In the genomic region with DNA sequence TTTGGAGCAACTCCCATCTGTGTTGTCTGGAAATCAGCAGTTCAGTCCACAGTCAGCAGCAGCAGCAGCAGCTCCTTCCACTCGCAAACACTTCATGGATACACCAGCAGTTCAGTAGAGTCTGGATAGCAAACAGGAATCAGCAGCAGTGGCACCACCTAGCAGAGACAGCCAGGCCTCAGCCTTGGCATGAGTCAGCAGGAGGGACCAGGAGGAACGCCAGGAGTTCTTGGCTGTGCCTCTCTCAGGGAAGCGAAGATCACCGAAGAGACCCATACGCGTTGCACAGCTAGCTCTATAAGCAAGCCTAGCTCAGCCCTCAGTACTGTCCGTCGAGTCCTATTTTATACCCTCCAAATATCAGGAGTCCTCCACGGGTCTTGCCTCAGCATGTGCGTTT, we compare ENCODE assay signal across 17 mouse cellular contexts. TPM values are rescaled to one million over a fixed set of nuclear protein-coding genes. Genes with fewer than 3 reads are reported as not detected.
DNase-seq lines count a peak whose midpoint lies in the region; ATAC-seq and TF ChIP-seq lines count a peak whose summit lies in the region.
"Had no signal": no experiment of that assay in that cellular context is flagged by ENCODE, and none has a peak within 500 bp of the region (broad histone marks: within the 10 kb centered on the region; RNA-seq: fewer than 3 reads in every experiment).

No protein-coding gene starts in this region.

- no peaks in the 10 kb centered on the region for H3K9me3 ChIP-seq in heart, embryonic 10.5 days
- no peaks in the 10 kb centered on the region for H3K9me3 ChIP-seq in liver, postnatal 0 days (ENCODE audit: low read length)
- no peaks in the 10 kb centered on the region for H3K9me3 ChIP-seq in hindbrain, embryonic 16.5 days (ENCODE audit: control insufficient read depth, low read length)
- H3K9me3 ChIP-seq: forebrain, embryonic 15.5 days; hindbrain, embryonic 13.5 days; liver, embryonic 13.5 days; neural tube, embryonic 12.5 days had no signal

- H3K4me1 ChIP-seq in heart, embryonic 10.5 days = no peaks in the 10 kb centered on the region
- no peaks in the 10 kb centered on the region for H3K4me1 ChIP-seq in liver, postnatal 0 days (ENCODE audit: insufficient read depth)
- H3K4me1 ChIP-seq in hindbrain, embryonic 16.5 days (ENCODE audit: control insufficient read depth, insufficient read depth, low read depth, low read length) = no peaks in the 10 kb centered on the region
- H3K4me1 ChIP-seq: forebrain, embryonic 15.5 days; hindbrain, embryonic 13.5 days; liver, embryonic 13.5 days; neural tube, embryonic 12.5 days had no signal

- no peak for TF ChIP-seq EP300 in liver, postnatal 0 days (IDR thresholded peaks at IDR 0.05; ENCODE audit: low read depth)

- no peak overlapping the region for H3K9ac ChIP-seq in liver, postnatal 0 days (replicated peaks)
- H3K9ac ChIP-seq in hindbrain, embryonic 16.5 days (ENCODE audit: low read depth, low read length) = no peak overlapping the region
- H3K9ac ChIP-seq: forebrain, embryonic 15.5 days; hindbrain, embryonic 13.5 days; liver, embryonic 13.5 days; neural tube, embryonic 12.5 days had no signal

- WGBS in heart, embryonic 10.5 days = 86% methylated on average over 10 of the region's 10 CpGs
- WGBS in liver, postnatal 0 days (ENCODE audit: insufficient replicate concordance) = 83% methylated on average over 10 of the region's 10 CpGs
- 95% methylated on average over 10 of the region's 10 CpGs for WGBS in hindbrain, embryonic 16.5 days

- DNase-seq in adrenal gland, postnatal 10 days = peak; percentile 48
- DNase-seq in adrenal gland, adult 18-20 months (ENCODE audit: low spot score in 2 of 2) = no peak
- DNase-seq in heart, adult 9 months (ENCODE audit: low spot score in 2 of 2) = peak; percentile 7 to 8
- no peak for DNase-seq in heart, embryonic 10.5 days (ENCODE audit: low spot score)
- DNase-seq in adrenal gland, postnatal 36 days = peak; percentile 29 to 41
- DNase-seq in heart, postnatal 10 days = peak; percentile 19 to 27
- no peak for DNase-seq in liver, postnatal 0 days
- DNase-seq: cerebellum, adult 9-11 months; liver, embryonic 13.5 days; spleen, adult 18-20 months; thymus, postnatal 14 days had no signal

- no peak overlapping the region for H3K4me2 ChIP-seq in liver, postnatal 0 days (ENCODE audit: low read depth, low read length)
- no peak overlapping the region for H3K4me2 ChIP-seq in hindbrain, embryonic 16.5 days (ENCODE audit: low read length)
- H3K4me2 ChIP-seq: forebrain, embryonic 15.5 days; hindbrain, embryonic 13.5 days; liver, embryonic 13.5 days; neural tube, embryonic 12.5 days had no signal

- no peak overlapping the region for H3K4me3 ChIP-seq in heart, embryonic 10.5 days
- H3K4me3 ChIP-seq in liver, postnatal 0 days (ENCODE audit: low read depth, low read length) = no peak overlapping the region
- no peak overlapping the region for H3K4me3 ChIP-seq in hindbrain, embryonic 16.5 days (ENCODE audit: low read length)
- H3K4me3 ChIP-seq: forebrain, embryonic 15.5 days; hindbrain, embryonic 13.5 days; liver, embryonic 13.5 days; neural tube, embryonic 12.5 days had no signal

- no peaks in the 10 kb centered on the region for H3K27me3 ChIP-seq in heart, embryonic 10.5 days (ENCODE audit: insufficient read depth, poor library complexity, severe bottlenecking)
- H3K27me3 ChIP-seq in liver, postnatal 0 days (ENCODE audit: insufficient read depth, low read length) = no peaks in the 10 kb centered on the region
- no peaks in the 10 kb centered on the region for H3K27me3 ChIP-seq in hindbrain, embryonic 16.5 days (replicated peaks; ENCODE audit: control insufficient read depth, insufficient read depth, low read length)
- H3K27me3 ChIP-seq: forebrain, embryonic 15.5 days; hindbrain, embryonic 13.5 days; liver, embryonic 13.5 days; neural tube, embryonic 12.5 days had no signal

- no peak for ATAC-seq in liver, postnatal 0 days
- no peak for ATAC-seq in hindbrain, embryonic 16.5 days
- ATAC-seq: forebrain, embryonic 15.5 days; intestine, embryonic 16.5 days; lung, postnatal 0 days had no signal

- intact Hi-C loops in heart, postnatal 10 days (cut with DNase I) = no loop called here

- H3K36me3 ChIP-seq in heart, embryonic 10.5 days = no peaks in the 10 kb centered on the region
- no peaks in the 10 kb centered on the region for H3K36me3 ChIP-seq in liver, postnatal 0 days (replicated peaks; ENCODE audit: insufficient read depth, low read length)
- H3K36me3 ChIP-seq in hindbrain, embryonic 16.5 days (ENCODE audit: control insufficient read depth, insufficient read depth, low read length) = no peaks in the 10 kb centered on the region
- H3K36me3 ChIP-seq: forebrain, embryonic 15.5 days; hindbrain, embryonic 13.5 days; liver, embryonic 13.5 days; neural tube, embryonic 12.5 days had no signal

- no peak for TF ChIP-seq CTCF in liver, postnatal 0 days (IDR thresholded peaks at IDR 0.05; ENCODE audit: low read depth)

- no peak overlapping the region for H3K27ac ChIP-seq in heart, embryonic 10.5 days
- H3K27ac ChIP-seq in liver, postnatal 0 days (ENCODE audit: low read depth) = no peak overlapping the region
- H3K27ac ChIP-seq in hindbrain, embryonic 16.5 days (ENCODE audit: low read depth, low read length) = no peak overlapping the region
- H3K27ac ChIP-seq: forebrain, embryonic 15.5 days; hindbrain, embryonic 13.5 days; liver, embryonic 13.5 days; neural tube, embryonic 12.5 days had no signal

RNA-seq across cellular contexts. Expression of a gene that starts 6.3 kb away (rescaled TPM):
- total RNA-seq in adrenal gland, postnatal 10 days (2021) = under 1 TPM; 0.15 to 0.76 TPM
- under 1 TPM; 0.19 to 0.27 TPM for total RNA-seq in adrenal gland, adult 18-20 months (2021)
- 0.31 and 0.35 TPM in 2 replicates for polyA plus RNA-seq in heart, embryonic 10.5 days (2016; fragmentation: Nextera tagmentation; extraction: Ambion mirVana)
- under 1 TPM; 0.20 to 0.30 TPM for total RNA-seq in adrenal gland, postnatal 36 days (2021)
- total RNA-seq in heart, postnatal 10 days (2021) = under 1 TPM in 1 of 2 experiments, not detected in 1; 0.22 TPM
- polyA plus RNA-seq in liver, postnatal 0 days (2015; fragmentation: Nextera tagmentation; extraction: Ambion mirVana) = 0.07 TPM in 1 of 2 replicates, not detected in the other
- polyA plus RNA-seq in hindbrain, embryonic 16.5 days (2015; fragmentation: Nextera tagmentation; extraction: Ambion mirVana) = 0.77 and 1.1 TPM in 2 replicates

RNA-seq across cellular contexts. Expression of a gene that starts 24.3 kb away (rescaled TPM):
- 1 to 10 TPM; 2.5 to 3.9 TPM for total RNA-seq in adrenal gland, postnatal 10 days (2021)
- 1 to 10 TPM in 1 of 2 experiments, under 1 TPM in 1; 0.86 to 1.1 TPM for total RNA-seq in adrenal gland, adult 18-20 months (2021)
- 1.2 and 1.8 TPM in 2 replicates for polyA plus RNA-seq in heart, embryonic 10.5 days (2016; fragmentation: Nextera tagmentation; extraction: Ambion mirVana)
- total RNA-seq in adrenal gland, postnatal 36 days (2021) = 1 to 10 TPM in 1 of 2 experiments, under 1 TPM in 1; 0.73 to 1.8 TPM
- 1 to 10 TPM; 2.8 to 3.0 TPM for total RNA-seq in heart, postnatal 10 days (2021)
- 0.60 and 0.72 TPM in 2 replicates for polyA plus RNA-seq in liver, postnatal 0 days (2015; fragmentation: Nextera tagmentation; extraction: Ambion mirVana)
- polyA plus RNA-seq in hindbrain, embryonic 16.5 days (2015; fragmentation: Nextera tagmentation; extraction: Ambion mirVana) = 14.2 and 15.5 TPM in 2 replicates

RNA-seq across cellular contexts. Expression of a gene that starts 24.6 kb away (rescaled TPM):
- 10 to 100 TPM in 1 of 2 experiments, 1 to 10 TPM in 1; 8.6 to 17.3 TPM for total RNA-seq in adrenal gland, postnatal 10 days (2021)
- total RNA-seq in adrenal gland, adult 18-20 months (2021) = 1 to 10 TPM; 3.3 to 6.1 TPM
- 2.2 and 2.6 TPM in 2 replicates for polyA plus RNA-seq in heart, embryonic 10.5 days (2016; fragmentation: Nextera tagmentation; extraction: Ambion mirVana)
- total RNA-seq in adrenal gland, postnatal 36 days (2021) = 1 to 10 TPM; 3.6 to 4.9 TPM
- 1 to 10 TPM; 3.3 to 3.4 TPM for total RNA-seq in heart, postnatal 10 days (2021)
- 0.44 and 0.68 TPM in 2 replicates for polyA plus RNA-seq in liver, postnatal 0 days (2015; fragmentation: Nextera tagmentation; extraction: Ambion mirVana)
- 6.6 and 7.0 TPM in 2 replicates for polyA plus RNA-seq in hindbrain, embryonic 16.5 days (2015; fragmentation: Nextera tagmentation; extraction: Ambion mirVana)

Comparison
In these comparisons a context has a peak if more than half of its experiments do, and no peak if none do; other contexts are left out.
1. DNase-seq: peak in adrenal gland, postnatal 10 days (single experiment), heart, adult 9 months (2 of 2), adrenal gland, postnatal 36 days (2 of 2) and heart, postnatal 10 days (2 of 2); none in adrenal gland, adult 18-20 months (0 of 2), heart, embryonic 10.5 days (single experiment) and liver, postnatal 0 days (single experiment).